Mouse (Mus musculus) gastrocnemius, postnatal 25 days (tissue): ENCODE measurements at regions not wholly inside any gene's neighbourhood (a gene's known extent, or its start where the extent isn't known, plus 50 kb on each side); places are given as distances from the start of the nearest gene placed in this dataset.

Experiments used
- DNase-seq: peaks from one replicate; pipeline ENCODE4 v3.0.0; 2022

DNA sequence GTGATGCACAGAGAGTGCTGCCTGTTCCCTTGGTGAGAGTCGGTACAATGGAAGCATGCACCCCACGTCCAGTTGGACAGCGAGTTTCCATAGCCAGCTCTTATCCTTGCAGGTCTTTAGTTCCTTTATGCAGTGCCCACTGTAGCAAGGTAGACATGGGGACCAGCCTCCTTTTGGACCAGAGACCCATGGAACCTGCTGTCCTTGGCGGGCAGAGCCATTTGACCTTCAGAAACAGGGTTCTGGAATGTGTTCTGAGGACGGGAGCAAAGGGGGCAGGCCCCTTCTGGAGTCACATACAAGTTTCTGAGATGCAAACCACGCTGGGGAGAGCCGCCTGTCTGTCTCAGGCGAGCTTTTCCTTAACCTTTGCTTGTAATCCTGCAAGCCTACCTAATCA, 188.1 kb downstream of the Emx2 start:
- no peak for DNase-seq

DNA sequence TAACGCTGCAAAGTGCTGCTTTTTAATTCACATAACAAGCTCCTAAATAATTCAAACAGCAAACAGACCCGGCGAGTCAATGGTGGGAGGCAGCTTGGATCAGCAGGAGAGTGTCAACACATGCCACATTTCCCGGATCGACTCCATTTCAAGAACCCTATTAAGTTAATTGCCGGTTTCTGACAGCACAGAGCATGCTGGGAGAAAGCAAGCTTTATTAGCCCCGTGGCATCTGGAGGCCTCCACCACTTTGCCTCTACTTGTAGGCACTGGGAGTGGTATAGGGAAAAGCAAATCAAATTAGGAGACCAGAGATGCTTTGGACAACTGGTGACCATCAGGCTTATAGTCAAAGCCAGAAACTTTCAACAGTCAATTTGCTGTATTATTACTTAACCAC, 188.5 kb downstream of the Emx2 start:
- no peak for DNase-seq

DNA sequence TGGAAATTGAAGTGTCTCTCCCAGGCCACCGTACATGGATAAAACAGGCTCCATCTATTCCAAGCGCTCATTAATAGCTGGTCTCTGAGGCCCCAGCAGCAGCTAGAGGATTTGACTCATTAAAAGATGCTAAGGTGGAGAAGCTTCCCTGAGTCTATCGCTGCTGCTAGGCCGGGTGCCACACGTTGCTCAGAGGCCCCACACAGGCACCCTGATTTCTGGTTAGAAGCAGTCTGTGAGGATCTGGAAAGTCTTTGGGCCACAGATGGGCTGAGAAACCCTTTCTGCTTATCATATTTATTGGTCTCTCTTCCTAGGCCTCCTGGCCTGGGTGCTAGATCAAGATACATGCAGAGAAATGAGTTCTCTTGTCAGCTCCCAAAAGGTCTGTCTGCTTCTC, 191.2 kb downstream of the Emx2 start:
- no peak for DNase-seq

DNA sequence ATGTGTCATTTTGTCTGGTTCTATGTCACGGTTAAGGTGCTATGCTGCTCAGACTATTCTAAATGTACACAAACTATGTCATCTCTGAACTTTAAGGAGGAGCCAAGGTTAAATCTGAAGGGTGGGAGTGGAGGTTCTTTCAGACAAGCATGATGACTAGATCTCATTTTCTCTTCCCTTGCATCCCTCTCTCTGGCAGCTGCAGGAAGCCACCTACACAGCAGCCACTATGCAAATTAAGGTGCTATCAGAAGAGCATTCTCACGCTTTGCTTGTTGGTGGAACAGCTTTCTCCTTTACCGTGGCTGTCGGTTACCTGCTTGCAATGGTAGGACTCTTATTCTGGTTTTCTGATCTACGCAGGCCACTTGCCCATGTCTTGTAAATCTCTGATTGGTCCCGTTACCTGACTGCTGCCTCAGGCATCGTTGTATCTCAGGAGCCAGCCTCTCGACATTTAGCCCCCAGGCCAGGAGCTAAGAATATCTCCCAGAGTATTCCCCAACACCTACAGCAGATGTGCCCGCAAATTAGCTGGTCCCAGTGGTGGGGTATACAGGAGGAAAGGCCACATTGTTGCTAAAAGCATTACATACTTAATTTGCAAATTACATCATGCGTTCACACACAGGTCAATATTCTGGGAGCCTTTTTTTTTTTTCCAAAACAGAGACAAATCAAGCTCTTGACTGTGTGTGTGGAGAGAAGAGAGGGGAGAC, 192.6 kb downstream of the Emx2 start:
- no peak for DNase-seq

DNA sequence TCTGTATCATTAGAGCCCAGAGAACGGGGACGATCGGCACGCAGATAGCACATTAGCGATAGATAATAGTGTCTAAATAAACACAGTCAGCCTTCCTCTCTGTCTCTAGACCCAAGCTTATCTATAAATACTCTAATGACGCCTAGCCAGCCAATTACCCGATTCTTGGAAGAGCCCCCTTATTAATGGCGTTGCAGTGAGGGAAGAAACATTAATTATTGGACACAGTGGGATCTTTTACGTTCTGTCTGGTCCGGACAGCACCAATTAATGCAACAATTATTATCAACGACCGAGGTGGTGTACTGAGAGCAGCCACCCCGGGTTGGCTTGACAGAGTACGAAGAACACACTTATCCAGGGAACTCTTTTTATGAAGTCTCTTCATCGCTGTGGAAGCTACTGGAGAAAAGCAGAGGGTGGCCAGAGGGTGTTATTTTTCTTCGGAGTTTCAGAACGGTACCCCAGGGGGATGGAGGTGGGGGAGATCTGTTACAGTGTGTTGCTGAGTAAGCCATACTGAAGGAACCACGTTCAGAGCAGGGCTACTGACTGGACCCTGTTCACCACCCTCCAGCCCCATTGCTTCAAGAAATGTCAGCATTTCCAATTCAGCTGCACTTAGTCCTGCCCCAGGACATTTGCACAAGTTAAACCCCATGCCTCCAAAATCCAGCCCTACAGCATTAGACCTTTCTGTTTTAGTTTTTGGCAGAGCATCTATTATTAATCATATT, 195.6 kb downstream of the Emx2 start:
- DNase-seq, result no peak

DNA sequence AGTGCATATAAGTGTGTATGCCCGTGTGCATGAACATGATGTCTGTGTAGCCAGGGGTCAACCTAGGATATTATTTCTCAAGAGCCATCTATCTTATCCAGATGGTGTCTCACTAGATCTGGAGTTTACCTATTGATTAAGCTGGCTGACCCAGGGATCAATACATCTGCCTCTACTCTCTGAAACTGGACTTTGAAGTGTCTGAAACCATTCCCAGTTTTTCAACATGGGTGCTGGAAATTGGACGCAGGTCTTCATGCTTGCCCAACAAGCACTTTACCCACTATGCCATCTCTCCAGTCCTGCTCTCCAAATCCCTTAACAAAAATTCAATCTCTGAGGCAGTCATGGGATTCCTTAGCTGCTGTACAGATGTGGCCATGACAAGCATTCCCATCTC, 197.1 kb downstream of the Emx2 start:
- DNase-seq, result no peak

DNA sequence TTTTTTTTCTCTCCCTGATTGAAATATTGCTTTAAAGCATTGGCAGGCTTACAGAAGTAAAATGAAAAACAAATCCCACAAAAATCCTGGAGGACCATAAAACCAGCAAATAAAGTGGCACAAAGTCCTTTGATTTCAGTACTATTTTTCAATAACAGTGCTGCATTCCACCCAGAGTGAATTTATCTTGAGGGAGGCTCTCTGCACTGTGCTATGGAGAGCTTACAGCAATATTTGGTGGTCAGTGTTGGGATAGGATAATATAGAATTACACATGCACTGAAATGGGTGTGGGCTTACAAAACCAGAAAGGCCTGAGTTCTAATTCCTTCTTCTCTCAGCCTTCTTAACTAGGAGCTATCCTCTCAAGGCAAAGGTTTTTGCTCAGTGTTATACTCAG, 211.6 kb downstream of the Emx2 start:
- no peak for DNase-seq

DNA sequence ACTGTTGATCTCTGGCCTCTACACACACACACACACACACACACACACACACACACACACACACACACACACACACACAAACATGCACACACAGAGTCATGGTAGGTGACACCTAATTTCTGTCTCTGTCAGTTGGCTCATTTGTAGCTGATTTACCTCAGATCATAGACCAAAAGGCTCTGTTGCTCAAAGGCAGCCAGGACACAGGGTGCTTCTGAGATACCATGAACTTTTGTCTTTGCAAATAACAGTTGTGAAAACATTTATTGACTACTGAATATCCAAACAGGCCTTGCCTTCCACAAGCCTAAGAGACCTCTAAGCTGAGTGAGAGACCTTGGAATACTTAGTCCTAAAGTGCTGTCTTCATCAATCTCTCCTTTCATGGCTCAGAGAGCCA, 215.4 kb downstream of the Emx2 start:
- DNase-seq, result no peak

DNA sequence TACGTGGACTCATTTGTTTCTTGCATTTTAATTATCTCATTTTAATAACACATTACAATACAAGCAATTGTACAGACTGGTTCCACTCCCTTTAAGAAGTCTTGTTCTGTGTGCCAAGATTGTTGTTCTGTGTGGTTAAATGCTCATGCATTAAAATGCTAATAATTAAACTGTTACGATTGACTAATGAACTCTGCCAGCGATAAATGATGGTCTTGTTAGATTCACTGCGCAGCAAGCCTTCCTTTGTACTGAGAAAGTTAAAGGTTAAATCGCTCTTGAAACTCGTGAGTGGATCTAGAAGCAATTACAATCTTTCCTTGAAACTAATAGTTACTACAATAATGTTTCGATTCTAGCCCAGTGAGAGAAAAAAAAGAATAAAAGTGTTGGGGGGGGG, 221.0 kb downstream of the Emx2 start:
- DNase-seq, result no peak

DNA sequence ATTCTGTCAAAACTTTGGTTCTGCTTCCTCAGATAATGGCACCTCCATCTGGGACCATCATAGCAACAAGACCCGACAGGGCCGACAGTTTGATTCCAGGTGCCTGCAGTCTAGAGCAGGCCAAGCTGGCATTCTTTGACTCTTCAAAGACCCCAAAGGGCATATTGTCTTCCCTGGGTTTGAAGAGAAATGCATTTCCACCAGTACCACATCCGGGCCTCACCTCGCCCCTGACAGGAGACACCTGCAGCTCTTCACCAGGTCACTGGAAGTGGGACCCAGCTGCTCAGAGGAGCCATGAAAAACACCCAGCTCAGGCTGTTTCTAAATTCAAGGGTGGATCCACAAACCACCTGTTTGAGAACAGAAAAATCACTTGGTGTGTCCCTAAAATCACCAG, 222.2 kb downstream of the Emx2 start:
- no peak for DNase-seq

DNA sequence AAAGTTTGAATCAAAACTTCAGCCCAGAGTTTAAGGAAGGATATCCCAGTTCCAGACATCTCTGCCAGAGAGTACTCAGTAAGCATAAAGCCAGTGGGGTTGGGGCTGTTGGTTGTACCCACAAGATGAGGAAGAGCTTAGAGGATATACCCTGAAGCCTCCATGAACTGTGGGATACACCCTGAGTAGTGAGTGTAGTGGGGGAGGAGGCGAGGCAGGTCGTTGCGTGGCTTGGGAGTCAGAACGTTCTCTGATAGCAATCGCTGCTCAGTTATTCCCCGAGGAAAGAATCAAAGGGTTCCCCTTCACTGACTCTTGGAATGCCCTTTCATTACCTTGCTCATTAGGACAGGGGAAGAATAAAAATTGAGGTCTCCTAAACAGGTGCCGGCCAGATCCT, 226.1 kb downstream of the Emx2 start:
- no peak for DNase-seq

DNA sequence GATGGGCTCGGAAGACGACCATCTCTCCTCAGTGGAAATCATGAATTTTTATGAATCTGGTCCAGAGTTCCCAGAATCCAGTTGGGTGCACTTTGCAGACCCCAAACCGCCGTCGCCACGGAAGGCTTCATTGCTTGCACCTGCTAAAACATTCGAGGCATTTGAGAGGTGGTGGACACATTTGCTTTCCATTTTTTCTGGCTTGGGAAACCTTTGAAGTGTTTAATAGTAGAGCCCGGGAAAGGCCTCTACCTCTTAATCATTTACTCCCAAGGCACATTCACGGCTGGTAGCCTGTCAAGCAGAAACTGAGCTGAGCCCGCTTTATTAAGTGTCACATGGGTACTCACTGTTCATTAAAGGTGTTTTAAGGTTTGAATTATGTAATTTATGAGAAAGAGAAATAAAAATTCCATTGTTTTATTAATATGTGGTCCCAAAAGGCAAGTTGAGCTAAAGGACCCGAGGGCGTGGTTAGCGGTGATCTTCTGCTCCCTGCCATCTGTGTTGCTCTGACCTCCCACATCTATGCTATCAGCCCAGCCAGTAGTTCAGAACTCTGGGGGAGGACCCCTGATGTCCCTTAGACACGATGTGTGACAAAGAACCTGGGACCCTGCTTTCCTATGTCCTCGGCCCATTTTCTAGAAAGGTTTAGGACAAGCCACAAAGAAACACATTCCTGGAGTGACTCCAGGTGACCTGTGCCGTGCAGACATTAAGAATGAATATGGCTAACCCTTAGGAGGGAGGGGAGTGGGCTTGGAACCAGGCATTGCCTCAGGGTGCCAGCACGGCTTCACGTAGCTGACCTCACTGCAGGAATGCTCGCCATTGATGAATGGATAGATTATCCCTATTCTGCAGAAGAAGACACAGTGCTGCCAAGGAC, 227.9 kb downstream of the Emx2 start:
- DNase-seq, result no peak

DNA sequence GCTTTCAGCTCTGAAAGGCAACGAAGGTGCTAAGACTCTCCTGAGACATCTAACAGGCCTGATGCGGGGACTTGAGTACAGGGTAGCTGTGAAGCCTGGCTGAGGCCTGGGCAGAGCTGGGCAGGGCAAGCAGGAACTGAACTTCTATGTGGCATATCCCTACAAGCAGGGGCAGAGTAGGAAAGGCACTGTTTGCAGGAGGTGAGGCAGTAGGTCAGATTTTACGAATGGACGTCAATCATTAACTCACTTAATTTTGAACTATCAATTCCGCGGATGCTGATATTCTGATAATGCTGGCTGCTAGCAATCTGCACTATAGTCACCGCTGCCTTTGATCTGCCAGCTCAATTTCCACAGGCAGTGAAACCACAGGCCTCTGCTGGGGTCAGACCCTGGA, 229.0 kb downstream of the Emx2 start:
- no peak for DNase-seq

DNA sequence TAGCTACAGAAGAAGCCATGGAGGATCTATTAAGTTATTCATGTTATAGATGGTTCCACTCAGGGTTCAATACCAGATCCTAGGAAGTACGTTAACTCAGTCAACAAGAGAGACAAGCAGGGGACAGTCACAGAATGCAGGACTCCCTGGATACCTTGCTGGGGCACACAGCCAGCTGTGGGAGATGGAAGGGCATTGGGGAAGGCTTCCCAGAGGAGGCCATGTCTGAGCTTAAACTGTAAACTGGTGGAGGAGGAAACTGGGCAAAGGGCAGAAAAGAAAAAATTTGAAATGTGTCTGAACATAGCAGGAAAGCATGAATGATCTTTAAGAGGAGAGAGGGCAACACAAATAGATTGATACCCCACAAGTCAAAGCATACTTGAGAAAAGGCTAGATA, 229.5 kb downstream of the Emx2 start:
- DNase-seq, result no peak

DNA sequence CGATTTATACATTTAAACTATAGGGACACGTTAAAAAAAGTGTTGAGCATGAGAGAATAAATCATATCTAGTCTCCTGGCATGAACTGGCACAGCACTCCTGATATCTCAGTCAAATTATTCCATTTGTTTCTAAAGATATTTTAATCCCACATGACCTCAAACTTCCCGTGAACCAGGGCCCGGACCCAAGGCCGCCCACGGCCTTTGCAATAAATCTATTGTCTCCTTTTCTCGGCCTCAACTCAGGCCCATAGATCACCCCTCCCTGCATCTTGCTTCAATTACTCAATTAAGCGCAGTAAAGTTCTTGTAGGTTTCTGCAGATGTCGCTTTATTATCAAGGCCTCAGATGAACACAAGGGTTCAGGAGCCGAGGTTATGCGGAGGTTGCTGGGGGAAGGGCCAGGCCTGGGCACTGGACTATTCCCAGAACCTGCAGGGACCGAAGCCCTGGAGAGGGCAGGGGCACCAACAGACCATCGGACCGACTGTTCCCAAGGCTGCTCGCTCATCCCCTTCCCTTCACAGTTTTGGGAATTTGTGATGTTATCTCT, 233.4 kb downstream of the Emx2 start:
- DNase-seq, result no peak

DNA sequence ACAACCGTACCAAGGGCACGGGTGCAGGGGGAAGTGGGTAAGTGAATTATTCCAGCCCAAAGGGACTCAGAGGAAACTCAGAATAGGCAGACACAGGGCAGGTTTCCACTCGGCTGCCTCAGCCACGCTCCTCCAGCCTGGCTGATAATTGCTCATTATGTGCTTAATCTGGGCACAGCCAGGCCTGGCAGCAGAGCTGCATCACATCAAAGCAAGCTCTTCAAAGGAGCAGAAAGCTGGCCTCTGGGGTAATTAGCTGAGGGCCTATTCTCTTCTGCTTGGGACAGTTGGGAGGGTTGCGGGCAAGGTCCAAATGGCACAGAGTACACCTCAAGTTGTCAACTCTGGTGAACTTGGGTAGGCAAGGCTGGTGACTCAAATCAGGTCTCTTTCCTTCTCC, 239.5 kb downstream of the Emx2 start:
- DNase-seq, result no peak

DNA sequence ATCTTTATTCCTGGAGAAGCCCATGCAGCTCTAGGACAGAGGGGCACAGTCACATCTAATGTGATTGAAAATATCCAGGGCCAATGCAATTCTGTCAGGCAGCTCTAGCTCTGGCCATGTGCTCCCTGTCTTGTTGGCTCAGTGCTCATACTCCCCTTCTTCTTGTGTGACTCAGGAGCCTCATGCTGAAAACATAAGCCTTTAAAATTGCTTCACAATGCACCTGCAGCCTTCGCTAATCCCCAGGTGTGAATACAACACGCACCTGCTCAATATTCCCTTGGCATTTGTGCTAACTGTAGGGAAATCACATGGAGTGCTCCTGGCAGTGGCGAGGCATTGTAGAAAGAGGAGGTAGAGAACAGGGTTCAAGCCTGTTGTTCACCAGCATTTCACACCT, 242.0 kb downstream of the Emx2 start:
- DNase-seq, result no peak

DNA sequence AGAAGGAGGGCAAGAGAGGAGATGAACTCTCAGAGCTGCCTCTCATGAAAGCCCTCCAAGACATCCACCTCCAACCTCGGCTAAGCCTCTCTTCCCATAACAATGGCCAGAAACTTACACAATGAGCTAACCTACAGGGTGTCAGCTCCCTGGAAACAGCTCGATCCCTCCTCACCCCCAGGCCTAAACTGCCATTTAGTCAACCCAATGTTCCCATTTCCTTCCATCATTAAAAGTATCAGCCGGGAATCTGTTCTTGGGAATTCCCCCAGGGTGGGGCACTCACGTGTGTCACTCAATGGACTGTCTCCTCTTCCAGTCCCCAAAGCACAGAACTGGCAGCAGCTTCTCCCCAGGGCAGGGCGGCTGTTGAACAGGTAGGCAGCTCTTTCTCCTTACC, 236.3 kb downstream of the Rab11fip2 start:
- no peak for DNase-seq

DNA sequence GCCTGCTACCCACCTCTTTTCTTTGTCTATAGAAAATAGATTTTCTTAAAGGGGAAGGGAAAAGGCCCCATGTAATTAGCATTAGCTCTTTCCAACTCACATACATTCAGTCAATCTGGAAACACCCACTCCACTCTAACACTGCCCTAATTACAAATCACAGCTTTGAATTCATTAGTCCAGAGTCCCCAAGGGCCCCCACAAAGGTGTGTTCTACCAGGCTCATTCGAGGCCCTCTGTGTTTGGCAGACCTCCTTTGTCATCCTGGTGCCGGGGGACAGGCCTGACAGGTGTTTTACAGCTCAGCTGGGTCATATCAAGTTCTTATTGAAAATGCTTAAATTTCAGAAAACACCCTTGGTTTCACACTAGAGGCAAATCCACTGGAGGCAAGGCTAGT, 234.3 kb downstream of the Rab11fip2 start:
- no peak for DNase-seq

DNA sequence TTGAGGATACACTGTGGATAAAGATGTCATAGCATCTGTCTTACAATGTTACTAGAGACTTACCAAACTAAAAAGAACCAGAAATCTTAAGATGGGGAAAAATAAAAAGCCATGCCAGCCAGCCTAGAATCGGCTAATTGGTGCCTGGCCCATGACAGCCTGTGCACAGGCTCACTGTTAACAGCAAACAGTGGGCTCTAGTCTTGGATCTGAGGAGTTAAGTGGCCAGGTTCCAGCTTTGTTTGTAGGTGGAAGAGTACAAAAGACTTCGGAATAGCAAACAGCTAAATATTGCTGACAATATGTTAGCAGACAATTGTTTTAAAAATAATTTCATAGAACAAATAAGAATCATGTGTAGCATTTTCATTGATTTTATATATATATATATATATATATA, 228.4 kb downstream of the Rab11fip2 start:
- DNase-seq, result no peak

DNA sequence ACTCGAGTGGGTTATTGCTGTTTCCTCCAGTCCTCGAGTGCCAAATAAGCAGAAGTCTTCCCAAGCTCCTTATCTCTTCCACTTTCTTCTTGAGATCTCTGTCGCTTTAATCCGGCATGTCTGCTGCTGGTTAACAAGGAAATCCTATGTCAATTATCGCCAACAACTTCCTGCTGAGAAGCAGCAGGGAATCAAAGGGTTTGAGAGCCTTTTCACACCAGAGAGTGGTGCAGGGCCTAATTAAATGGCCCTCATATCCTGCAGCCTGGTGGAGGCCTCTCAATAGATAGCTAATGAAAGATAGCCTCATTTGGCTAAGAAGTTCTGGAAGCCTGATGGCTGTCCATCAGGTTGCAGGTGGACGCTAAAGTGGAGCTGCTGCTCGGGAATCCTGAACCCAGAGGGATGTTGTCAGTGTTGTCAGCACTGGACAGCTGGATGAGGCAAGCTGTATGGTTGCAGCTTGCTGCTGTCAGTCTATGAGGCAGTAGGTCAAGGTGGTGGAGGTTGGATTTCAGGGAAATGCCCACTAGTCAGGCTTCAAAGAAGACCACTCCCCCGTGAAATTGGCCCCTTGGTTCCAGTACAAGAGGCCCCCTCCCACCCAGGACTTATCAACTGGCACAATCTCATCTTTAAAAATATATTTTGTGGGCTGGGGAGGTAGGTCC, 225.5 kb downstream of the Rab11fip2 start:
- DNase-seq, result no peak

DNA sequence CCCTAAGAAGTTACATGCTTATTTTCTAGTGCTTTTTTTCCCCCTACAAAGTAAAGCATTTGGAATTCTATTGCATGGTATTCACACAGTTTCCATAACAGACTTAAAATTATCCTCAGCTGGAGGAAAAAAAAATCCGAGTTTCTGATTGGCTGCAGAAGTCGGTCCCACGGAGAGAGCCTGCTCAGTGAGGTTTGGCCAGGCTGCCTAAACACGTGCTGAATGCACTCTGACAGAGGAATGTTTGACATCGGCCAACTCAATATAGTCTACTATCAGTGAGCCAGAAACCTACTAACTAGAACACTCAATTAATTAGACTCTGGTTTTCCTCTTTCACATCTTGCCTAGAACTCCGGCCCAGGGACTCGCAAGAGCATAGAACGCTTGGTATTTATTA, 204.9 kb downstream of the Rab11fip2 start:
- DNase-seq, result no peak
